Mouse (Mus musculus): ENCODE data around the gene Dyrk1a.

Dyrk1a gene

GRCm38 (mm10) chr16:94590977-94591376 is 21.2 kb downstream of the Dyrk1a start:
- DNase-seq (ENCODE audit: low read depth) = no peak

GRCm38 (mm10) chr16:94591536-94591935 is 21.7 kb downstream of the Dyrk1a start:
- DNase-seq (ENCODE audit: low read depth) = no peak

DNA sequence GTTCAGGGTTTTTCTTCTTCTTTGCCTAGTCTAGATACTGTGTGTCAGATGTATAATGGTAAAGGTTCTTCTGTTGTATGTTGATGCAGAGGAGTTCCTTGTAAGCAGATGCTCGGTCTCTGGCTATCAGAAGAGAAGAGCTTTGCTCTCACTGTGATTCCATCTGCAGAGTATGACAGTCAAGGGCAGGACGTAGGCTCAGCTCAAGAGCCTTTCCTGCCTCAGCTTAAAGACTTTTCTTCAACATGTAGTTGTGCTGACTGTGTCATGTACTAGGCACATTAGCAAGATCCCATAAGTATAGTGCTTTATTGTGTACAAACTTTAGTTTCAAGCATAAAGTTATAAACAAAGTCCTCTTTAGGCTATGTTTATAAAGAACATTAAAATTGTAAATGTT is 26.8 kb downstream of the Dyrk1a start:
- DNase-seq (ENCODE audit: low read depth) = no peak

DNA sequence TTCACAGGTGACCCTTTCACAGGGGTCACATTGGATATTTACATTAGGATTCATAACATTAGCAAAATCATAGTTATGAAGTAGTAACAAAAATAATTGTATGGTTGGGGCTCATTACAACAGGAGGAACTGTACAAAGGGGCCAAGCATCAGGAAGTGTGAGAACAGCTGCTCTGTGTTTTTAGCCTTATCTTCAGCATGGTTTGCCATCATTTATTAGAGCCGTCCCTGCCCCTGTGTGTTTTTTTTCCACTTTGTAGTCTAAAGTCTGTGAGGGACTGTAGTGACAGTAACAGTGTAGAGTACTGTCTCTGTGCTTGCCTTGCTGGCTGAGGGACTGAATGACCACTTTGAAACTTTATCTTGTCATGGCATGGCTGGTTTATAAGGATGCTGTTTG is 27.8 kb downstream of the Dyrk1a start:
- no peak for DNase-seq (ENCODE audit: low read depth)

GRCm38 (mm10) chr16:94599977-94600724 is 30.3 kb downstream of the Dyrk1a start:
- peak; percentile 38 for DNase-seq (ENCODE audit: low read depth)

DNA sequence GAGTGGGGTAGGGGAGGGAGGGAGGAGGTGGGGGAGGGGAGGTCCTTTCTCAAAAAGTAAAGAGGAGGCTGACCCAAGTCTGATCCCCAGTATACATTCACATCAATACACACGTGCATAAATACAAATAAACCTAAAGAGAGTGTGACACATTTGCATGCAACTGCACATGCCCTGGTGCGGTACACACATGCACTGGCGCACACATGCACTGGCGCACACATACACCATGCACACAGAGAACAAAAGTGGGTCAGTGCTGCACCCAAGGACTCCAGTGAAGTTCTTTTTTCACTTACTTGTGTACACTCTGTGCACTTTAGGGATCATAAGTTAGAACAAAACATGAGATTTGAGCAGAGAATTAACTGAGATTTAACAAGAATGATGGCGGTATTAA is 31.3 kb downstream of the Dyrk1a start:
- no peak for DNase-seq (ENCODE audit: low read depth)

DNA sequence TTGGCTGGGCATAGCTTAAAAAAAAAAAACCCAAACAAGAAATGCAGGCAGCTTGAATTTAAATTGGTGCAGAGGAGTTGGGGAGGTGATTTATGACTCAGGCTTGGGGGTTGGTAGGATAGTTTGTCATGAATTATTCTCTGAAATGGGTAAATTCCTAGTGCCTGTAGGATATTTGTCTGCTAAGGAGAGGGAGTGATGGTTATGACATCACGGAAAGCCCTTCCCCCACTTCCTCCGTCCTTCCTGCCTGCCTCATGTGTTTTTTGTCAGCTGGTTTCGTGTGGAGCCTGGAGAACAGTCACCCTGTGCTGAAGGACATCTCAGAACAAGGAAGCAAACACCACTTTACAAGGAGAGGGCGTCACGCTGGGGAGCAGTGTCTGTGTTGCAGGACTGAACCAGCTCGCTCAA is 31.7 kb downstream of the Dyrk1a start:
- DNase-seq (ENCODE audit: low read depth) = peak; percentile 86

DNA sequence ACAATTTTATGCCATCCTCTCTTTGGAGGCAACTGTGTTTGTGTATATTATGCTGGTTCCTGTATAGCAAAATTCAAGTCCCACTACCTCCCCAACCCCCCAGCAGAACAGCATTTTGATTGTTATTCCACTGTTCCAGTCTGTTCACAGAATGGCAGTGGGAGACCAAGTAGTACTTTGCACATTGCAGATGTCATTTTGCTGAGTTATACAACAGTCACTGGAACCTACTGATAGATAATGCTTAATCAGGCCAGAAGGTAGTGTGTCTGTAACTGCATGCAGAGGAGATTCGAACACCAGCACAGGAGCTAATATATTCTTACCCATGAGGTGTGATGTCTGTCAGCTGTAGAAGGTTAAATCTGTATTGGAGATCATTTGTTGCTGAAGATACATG is 32.4 kb downstream of the Dyrk1a start:
- DNase-seq (ENCODE audit: low read depth) = no peak

- no peak for DNase-seq (ENCODE audit: low read depth)
Observed at GRCm38 (mm10) chr16:94602730-94603129, 32.9 kb downstream of the Dyrk1a start.

DNA sequence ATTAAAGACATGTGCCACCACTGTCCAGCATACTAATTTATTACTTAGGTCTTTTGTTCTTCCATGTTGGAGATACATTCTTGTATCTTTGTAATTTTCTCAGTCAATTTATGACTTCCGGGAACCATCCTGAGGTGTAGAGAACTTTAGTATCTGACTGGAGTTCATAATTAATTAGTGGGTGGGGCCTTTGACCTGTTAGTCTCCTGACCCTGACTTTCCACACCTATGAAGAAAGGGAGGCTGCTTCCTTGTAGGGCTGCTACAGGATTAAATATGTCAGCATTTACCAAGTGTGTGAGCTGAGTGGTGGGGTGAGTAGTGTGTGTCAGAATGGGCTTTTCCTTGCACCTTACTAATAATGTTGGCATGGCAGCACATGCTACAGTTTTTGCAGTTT is 36.4 kb downstream of the Dyrk1a start:
- no peak for DNase-seq (ENCODE audit: low read depth)

- DNase-seq (ENCODE audit: low read depth) = no peak
Observed at GRCm38 (mm10) chr16:94607468-94607867, 37.7 kb downstream of the Dyrk1a start.

DNA sequence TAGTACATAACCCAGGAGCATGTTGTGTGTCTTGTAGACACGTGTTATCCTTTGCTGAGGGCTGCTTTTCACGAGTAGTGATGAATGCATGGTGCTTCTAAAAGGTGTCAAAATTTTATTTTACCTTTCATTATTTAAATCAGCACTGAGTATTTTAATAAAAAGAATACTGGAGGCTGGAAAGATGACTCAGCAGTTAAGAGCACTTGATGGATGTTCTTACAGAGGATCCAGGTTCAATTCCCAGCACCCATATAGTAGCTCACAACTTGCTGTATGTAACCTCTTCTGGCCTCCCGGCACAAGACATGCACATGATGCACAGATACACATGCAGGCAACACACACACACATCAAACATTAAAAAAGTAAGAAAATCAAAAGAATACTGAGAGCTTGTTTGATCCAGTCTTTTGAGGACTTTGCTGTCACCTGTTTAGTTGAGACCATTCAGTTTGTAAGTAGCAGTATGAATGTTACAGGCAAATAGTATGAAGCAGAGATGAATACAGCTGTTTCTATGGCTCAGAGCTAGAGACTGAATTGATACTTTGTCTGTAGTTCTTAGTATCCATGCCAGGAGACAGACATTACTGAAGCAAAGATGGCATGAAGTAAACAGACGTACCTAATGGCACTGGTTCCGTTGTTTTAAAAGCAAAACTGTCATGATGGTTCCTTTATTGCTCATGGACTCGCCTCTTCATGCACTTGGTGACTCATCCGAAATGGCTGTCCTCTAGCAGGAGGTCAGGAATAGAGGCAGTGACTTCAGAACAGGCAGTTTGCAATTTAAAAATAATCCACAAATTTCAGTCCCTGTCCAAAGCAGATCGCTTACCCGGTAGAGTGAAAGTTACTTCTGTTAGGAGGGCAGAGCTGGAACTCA is 39.1 kb downstream of the Dyrk1a start:
- DNase-seq (ENCODE audit: low read depth) = peak; percentile 81

- no peak for DNase-seq (ENCODE audit: low read depth)
Observed at GRCm38 (mm10) chr16:94612573-94612972, 42.8 kb downstream of the Dyrk1a start.

DNA sequence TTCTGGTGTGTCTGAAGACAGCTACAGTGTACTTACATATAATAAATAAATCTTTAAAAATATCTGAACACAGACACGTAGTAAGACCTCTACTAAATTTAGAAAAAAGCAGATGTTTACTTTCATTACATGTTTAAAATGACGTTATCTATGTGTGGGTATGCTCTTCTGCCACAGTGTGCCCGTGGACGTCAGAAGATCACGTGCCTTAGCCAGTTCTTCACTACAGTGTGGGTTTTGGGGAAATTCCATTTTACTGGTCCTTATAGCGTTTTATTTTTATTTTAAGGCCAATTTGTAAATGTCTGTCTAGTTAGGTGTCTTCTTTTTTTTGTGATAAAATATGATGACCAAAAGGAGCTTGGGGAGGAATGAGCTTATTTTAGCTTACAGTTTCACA is 47.4 kb downstream of the Dyrk1a start:
- no peak for DNase-seq (ENCODE audit: low read depth)

DNA sequence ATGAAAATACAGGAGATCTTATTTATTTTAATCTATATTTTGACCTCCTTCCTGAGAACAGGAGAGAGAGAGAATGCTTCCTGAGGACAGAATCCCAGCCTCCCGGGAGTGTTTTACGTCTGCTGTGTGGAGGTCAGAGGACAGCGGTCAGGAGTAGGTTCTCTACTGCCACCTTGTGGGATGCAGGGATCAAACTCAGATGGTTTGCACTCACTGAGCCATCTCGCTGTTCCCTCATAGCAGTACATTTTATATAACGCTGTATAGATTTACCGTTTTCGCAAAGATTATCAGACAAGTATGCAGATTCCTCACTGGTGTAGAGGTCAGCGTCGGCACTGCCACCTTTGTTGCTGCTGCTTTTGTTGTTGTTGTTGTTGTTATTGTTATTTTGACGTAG is 48.7 kb downstream of the Dyrk1a start:
- peak; percentile 83 for DNase-seq (ENCODE audit: low read depth)

DNA sequence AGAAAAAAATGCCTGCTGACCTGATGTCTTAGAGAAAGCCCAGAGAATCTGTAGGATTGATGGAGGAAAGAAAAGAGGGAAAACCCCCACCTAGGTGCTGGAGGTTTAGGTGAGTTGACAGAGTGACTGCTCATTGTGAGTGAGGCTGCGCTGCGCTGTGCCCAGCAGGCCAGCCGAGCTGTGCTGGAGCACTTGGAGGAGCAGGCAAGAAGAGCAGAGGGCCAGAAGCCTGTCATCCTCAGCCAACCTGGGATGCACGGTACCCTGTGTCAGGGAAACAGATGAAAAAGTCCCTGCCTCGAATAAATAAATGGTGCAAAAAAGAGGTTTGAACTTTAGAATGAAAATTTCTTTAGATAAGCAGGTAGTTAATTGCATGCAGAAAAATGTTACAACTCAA is 49.5 kb downstream of the Dyrk1a start:
- no peak for DNase-seq (ENCODE audit: low read depth)

DNA sequence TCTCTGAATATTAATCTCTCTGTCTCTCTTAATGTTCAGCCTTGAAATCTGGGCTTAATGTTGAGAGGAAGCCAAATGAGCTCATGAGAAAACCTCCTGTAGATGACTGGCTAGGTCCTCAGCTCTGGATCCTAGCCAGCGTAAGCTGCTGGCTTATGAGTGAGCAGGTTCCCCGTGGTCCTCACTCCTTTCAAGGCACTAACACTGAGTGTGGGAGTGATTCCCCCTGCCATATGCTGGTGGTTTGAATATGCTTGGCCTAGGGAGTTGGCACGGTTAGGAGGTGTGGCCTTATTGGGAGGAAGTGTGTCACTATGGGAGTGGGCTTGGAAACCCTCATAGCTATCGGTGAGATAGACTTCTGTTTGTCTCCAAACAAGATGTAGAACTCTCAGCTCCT is 55.1 kb downstream of the Dyrk1a start:
- peak; percentile 39 for DNase-seq (ENCODE audit: low read depth)

DNA sequence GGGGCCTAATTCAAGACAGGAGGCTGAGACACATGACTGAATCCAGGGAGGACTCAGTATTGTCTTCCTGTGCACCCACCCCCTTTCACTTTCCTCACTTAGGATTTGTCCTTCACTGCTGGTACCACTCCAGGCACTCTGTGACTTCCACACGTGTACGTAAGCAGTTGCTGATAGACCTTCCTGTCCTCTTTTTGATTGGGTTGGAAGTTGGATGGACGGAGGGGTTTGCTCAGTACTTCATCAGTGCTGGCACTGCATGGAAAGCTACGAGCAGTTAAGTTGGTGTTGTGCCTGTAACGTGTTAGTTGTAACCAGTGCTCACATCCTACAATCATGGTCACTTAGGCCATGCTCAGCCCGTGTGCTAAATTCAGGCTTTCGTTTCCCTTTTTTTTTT is 55.8 kb downstream of the Dyrk1a start:
- no peak for DNase-seq (ENCODE audit: low read depth)

GRCm38 (mm10) chr16:94627736-94628135 is 57.9 kb downstream of the Dyrk1a start:
- DNase-seq (ENCODE audit: low read depth) = no peak

- peak; percentile 59 for DNase-seq (ENCODE audit: low read depth)
Observed at GRCm38 (mm10) chr16:94628976-94629729, 59.3 kb downstream of the Dyrk1a start.

GRCm38 (mm10) chr16:94631984-94632383 is 62.2 kb downstream of the Dyrk1a start:
- DNase-seq (ENCODE audit: low read depth) = peak; percentile 95

GRCm38 (mm10) chr16:94632424-94632963 is 62.7 kb downstream of the Dyrk1a start:
- DNase-seq (ENCODE audit: low read depth) = no peak

Data from 416B (cell line).